Comparison of ENCODE assay signal across 30 mouse cellular contexts in the genomic region with DNA sequence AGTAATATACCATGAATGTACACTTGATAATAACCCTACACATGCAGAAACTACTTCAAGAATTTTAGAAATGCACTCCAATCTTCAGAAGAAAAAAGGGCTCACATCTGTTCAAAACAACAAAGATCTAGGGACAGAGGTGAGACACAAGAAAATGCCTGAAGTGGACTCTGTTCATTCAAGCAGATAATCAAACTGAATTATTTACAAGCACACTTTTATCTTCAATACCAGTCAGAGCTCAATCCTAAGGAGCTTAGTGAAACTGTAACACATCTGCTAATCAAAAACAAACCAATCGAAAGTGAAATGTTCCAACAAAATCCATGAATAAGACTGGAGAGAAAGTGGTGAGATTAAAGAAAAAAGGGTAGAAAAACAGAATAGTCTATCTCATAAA. TPM values are rescaled to one million over a fixed set of nuclear protein-coding genes. Genes with fewer than 3 reads are reported as not detected.
DNase-seq lines count a peak whose midpoint lies in the region; ATAC-seq and TF ChIP-seq lines count a peak whose summit lies in the region.
"Had no signal": no experiment of that assay in that cellular context is flagged by ENCODE, and none has a peak within 500 bp of the region (broad histone marks: within the 10 kb centered on the region; RNA-seq: fewer than 3 reads in every experiment).

No protein-coding gene starts in this region.

- no peak for TF ChIP-seq CTCF in liver, embryonic 14.5 days (IDR thresholded peaks at IDR 0.05; ENCODE audit: low read depth)

- no peaks in the 10 kb centered on the region for H3K36me3 ChIP-seq in liver, embryonic 14.5 days (replicated peaks; ENCODE audit: control insufficient read depth, insufficient read depth, low read depth)
- peaks cover 4% of the 10 kb centered on the region; the same call in 1 of the 2 replicates for H3K36me3 ChIP-seq in liver, embryonic 12.5 days
- H3K36me3 ChIP-seq: embryonic facial prominence, embryonic 12.5 days; embryonic facial prominence, embryonic 15.5 days; heart, embryonic 15.5 days had no signal

- H3K4me3 ChIP-seq in liver, embryonic 14.5 days (ENCODE audit: insufficient read depth in 1 of 2, low read depth in 2 of 2, low read length in 2 of 2), result no peak overlapping the region
- H3K4me3 ChIP-seq in liver, embryonic 12.5 days, result no peak overlapping the region
- H3K4me3 ChIP-seq: embryonic facial prominence, embryonic 12.5 days; embryonic facial prominence, embryonic 15.5 days; gastrocnemius, adult 2 months; heart, embryonic 12.5 days; heart, embryonic 15.5 days had no signal

- no peaks in the 10 kb centered on the region for H3K9me3 ChIP-seq in liver, embryonic 14.5 days (ENCODE audit: control insufficient read depth, low read length)
- H3K9me3 ChIP-seq in liver, embryonic 12.5 days (replicated peaks), result no peaks in the 10 kb centered on the region
- H3K9me3 ChIP-seq: embryonic facial prominence, embryonic 12.5 days; embryonic facial prominence, embryonic 15.5 days; heart, embryonic 12.5 days; heart, embryonic 15.5 days had no signal

- H3K27me3 ChIP-seq in liver, embryonic 14.5 days (ENCODE audit: control insufficient read depth, insufficient read depth, low read length), result no peaks in the 10 kb centered on the region
- H3K27me3 ChIP-seq in liver, embryonic 12.5 days (replicated peaks), result no peaks in the 10 kb centered on the region
- H3K27me3 ChIP-seq: CH12.LX; embryonic facial prominence, embryonic 12.5 days; embryonic facial prominence, embryonic 15.5 days; heart, embryonic 12.5 days; heart, embryonic 15.5 days; Patski had no signal

- ATAC-seq in liver, embryonic 14.5 days (ENCODE audit: insufficient read depth), result no peak
- no peak for ATAC-seq in liver, embryonic 12.5 days
- 0 out of 2 replicates have a peak, but pooled peaks have one; percentile 33 for ATAC-seq in megakaryocyte progenitor cell, adult 5-6 weeks (replicated peaks; ENCODE audit: poor library complexity)
- ATAC-seq: forebrain, embryonic 14.5 days; forebrain, postnatal 0 days; hindbrain, postnatal 0 days; inflammation-experienced regulatory T-cells, adult 6 months; Patski had no signal

- H3K9ac ChIP-seq in liver, embryonic 14.5 days (replicated peaks), result no peak overlapping the region
- no peak overlapping the region for H3K9ac ChIP-seq in liver, embryonic 12.5 days
- H3K9ac ChIP-seq: embryonic facial prominence, embryonic 12.5 days; embryonic facial prominence, embryonic 15.5 days; forebrain, postnatal 0 days; heart, embryonic 12.5 days; heart, embryonic 15.5 days; hindbrain, embryonic 14.5 days had no signal

- peak; percentile 47 for DNase-seq in kidney, adult 9 months
- DNase-seq in kidney, postnatal 4 days, result no peak
- DNase-seq in liver, embryonic 14.5 days (ENCODE audit: low read depth in 3 of 3, low spot score in 3 of 3), result no peak
- DNase-seq in retina, postnatal 1 day, result peak; percentile 45
- no peak for DNase-seq in gastrocnemius, adult 8-10 months (ENCODE audit: low spot score in 2 of 2)
- DNase-seq in testis, postnatal 14 days (ENCODE audit: low spot score), result no peak
- DNase-seq: adrenal gland, adult 2 months; adrenal gland, postnatal 25 days; B cell, adult 2 months; cerebellum, adult 2 months; cerebellum, adult 9-11 months; cerebellum, postnatal 25 days; forebrain, postnatal 0 days; gastrocnemius, adult 2 months; gastrocnemius, postnatal 25 days; heart, adult 18-20 months; heart, postnatal 10 days; heart, postnatal 4 days had no signal

- no peak overlapping the region for H3K27ac ChIP-seq in liver, embryonic 14.5 days
- H3K27ac ChIP-seq in liver, embryonic 12.5 days, result no peak overlapping the region
- H3K27ac ChIP-seq: embryonic facial prominence, embryonic 12.5 days; embryonic facial prominence, embryonic 15.5 days; gastrocnemius, adult 2 months; heart, embryonic 15.5 days; hindbrain, embryonic 14.5 days; hindbrain, postnatal 0 days had no signal

- 28% methylated on average over 1 of the region's 1 CpGs for WGBS in liver, embryonic 14.5 days (ENCODE audit: insufficient replicate concordance)
- 41% methylated on average over 1 of the region's 1 CpGs for WGBS in liver, embryonic 12.5 days (ENCODE audit: insufficient replicate concordance)

- peaks cover 7 to 8% of the 10 kb centered on the region in 2 experiments; a peak in 3 of 4 replicates for H3K4me1 ChIP-seq in liver, embryonic 14.5 days (replicated peaks; ENCODE audit: control insufficient read depth in 2 of 2, insufficient read depth in 2 of 2, low read length in 1 of 2)
- peaks cover 25% of the 10 kb centered on the region for H3K4me1 ChIP-seq in liver, embryonic 12.5 days
- H3K4me1 ChIP-seq: embryonic facial prominence, embryonic 12.5 days; embryonic facial prominence, embryonic 15.5 days; heart, embryonic 12.5 days; heart, embryonic 15.5 days had no signal

- H3K4me2 ChIP-seq in liver, embryonic 14.5 days (ENCODE audit: low read depth), result no peak overlapping the region
- H3K4me2 ChIP-seq in liver, embryonic 12.5 days, result no peak overlapping the region
- H3K4me2 ChIP-seq: embryonic facial prominence, embryonic 12.5 days; embryonic facial prominence, embryonic 15.5 days; heart, embryonic 12.5 days; heart, embryonic 15.5 days; hindbrain, embryonic 14.5 days had no signal

- peak; percentile 28; the same call in 1 of the 2 replicates for TF ChIP-seq EP300 in liver, embryonic 14.5 days (IDR thresholded peaks at IDR 0.05; ENCODE audit: low read depth)

RNA-seq across cellular contexts. Expression of gene Xpr1, which starts 35.3 kb away (rescaled TPM):
- polyA plus RNA-seq in liver, embryonic 14.5 days (2012; rRNA removed), result 3.3 and 4.2 TPM in 2 replicates
- polyA plus RNA-seq in liver, embryonic 14.5 days (2014; fragmentation: Nextera tagmentation; extraction: Ambion mirVana), result 2.2 and 2.4 TPM in 2 replicates
- polyA plus RNA-seq in liver, embryonic 12.5 days (2016; fragmentation: Nextera tagmentation; extraction: Ambion mirVana), result 6.7 and 6.9 TPM in 2 replicates
- 38.0 and 38.6 TPM in 2 replicates for total RNA-seq in megakaryocyte progenitor cell, adult 5-6 weeks (2015)
- total RNA-seq in megakaryocyte progenitor cell, adult 5-6 weeks (2017), result 12.8 and 16.1 TPM in 2 replicates
- 10 to 100 TPM; 54.1 to 93.4 (median 70.7) TPM for total RNA-seq in gastrocnemius, adult 8-10 months (2022)

Comparison
In these comparisons a context has a peak if more than half of its experiments do, and no peak if none do; other contexts are left out.
1. DNase-seq: peak in kidney, adult 9 months (single experiment) and retina, postnatal 1 day (single experiment); none in kidney, postnatal 4 days (0 of 2), liver, embryonic 14.5 days (0 of 3), gastrocnemius, adult 8-10 months (0 of 2) and testis, postnatal 14 days (single experiment).